Mouse (Mus musculus): ENCODE measurements at regions not wholly inside any gene's neighbourhood (a gene's known extent, or its start where the extent isn't known, plus 50 kb on each side); places are given as distances from the start of the nearest gene placed in this dataset.
A peak's percentile ranks its signal among the peaks of the same experiment; 100 is the strongest.

- no peak for DNase-seq (ENCODE audit: low spot score)
Observed at GRCm38 (mm10) chr7:83477661-83478121, 107.0 kb upstream of the Tmc3 start.

DNA sequence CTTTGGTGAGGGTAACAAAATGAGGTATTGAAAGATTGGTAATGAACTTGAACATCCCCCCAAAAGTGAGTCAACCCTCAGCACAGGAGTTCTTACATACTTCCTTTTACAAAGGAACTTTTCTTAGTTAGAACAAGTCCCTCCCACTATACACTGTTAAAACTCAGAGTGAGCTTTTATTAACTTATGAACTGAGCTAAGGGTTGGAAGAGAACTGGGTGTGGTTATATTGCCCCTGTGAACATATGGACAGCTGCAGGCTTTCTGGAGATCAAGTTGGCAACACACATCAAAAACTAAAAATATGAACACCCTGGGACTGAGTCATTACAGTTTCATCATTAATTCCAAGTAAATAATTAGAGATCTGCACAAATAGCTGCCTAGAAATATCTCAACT lies 103.1 kb upstream of the Tmc3 start:
- no peak for DNase-seq (ENCODE audit: low spot score)

GRCm38 (mm10) chr7:83482254-83482653 lies 102.5 kb upstream of the Tmc3 start:
- no peak for DNase-seq (ENCODE audit: low spot score)

- no peak for DNase-seq (ENCODE audit: low spot score)
Observed at GRCm38 (mm10) chr7:83482671-83483304, 101.9 kb upstream of the Tmc3 start.

GRCm38 (mm10) chr7:83486156-83486750 lies 98.5 kb upstream of the Tmc3 start:
- DNase-seq (ENCODE audit: low spot score) = no peak

DNA sequence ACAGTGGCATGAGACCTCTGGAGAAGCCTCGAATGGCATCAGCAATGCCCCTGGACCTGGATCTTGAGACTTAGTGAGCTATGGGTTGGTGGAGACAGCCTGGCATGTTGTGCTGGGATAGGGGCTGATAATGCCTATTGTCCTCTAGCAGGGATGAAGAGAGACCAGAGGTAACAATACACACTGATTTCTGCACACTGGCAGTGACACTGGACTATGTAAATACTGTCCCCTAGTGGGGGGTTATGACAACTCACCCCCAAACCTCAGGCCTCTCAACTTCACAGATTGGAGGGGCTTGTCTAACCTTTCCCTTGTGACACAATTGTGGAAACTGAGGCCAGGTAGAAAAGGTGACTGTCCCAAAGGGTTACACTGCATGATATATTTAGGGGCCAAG lies 94.9 kb upstream of the Tmc3 start:
- peak; percentile 10 for DNase-seq (ENCODE audit: low spot score)

GRCm38 (mm10) chr7:83504996-83505645 lies 79.6 kb upstream of the Tmc3 start:
- DNase-seq (ENCODE audit: low spot score) = no peak

DNA sequence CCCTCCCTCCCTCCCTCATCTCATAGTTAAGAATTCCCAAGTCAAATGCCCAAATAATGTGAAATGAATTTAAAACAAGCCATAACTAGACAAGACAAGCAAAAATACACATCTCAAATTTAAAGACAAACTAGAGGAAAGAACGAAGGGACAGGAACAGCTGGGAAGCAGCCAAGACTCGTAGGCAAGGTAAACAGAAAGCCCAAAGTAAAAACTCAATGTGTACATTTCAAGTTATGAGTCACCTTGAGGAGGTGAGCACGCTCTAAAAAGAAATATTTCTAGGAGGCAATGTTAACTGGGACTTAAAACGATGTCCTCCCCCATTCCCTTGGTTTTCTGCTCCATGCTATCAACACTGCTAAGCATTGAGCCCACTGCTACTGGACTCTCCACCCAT lies 68.4 kb upstream of the Tmc3 start:
- no peak for DNase-seq (ENCODE audit: low spot score)

DNA sequence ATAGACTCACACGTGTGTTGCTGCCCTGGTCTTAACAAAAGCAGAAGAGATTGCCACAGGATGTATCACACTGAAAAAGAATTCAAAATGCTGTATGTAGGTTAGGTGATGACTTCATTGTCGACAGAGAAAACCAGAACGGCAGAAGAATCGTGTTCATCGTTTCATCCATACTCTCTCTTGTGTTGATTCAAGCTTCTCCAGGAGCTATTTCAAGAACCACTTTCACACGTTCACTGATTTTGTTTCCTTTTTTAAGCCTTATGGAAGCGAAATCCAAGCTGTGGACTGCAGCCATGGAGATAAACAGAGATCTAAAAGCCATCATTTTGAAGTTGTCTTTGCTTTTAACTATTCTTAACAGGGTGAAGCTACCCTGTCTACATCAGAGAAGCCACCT lies 63.2 kb upstream of the Tmc3 start:
- no peak for DNase-seq (ENCODE audit: low spot score)

Measured in adipocyte (in vitro differentiated cells).